Mouse (Mus musculus): ENCODE results near the gene Zfp618.

Zfp618 gene

DNA sequence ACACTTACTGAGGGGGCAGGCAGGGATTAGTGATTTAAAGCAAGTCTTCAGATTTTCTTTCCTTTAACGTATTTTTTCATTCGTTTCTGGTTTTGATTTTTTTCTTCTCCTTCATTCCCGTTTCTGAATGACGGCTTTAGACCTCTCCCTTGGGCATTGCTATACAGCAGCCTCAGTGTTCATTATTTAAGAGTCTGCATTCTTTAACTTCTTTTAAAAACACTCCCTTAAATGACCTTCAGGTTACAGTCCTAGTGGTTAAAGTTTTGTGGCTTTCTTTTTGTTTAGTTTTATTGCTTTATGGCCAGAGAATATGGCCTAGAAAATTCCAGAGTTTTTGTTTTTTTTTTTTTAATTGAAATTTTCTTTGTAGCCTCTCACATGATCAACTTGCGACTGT lies 64.8 kb downstream of the Zfp618 start:
- no peak for DNase-seq (ENCODE audit: low spot score)

GRCm38 (mm10) chr4:63031240-63031639 lies 65.9 kb downstream of the Zfp618 start:
- no peak for DNase-seq (ENCODE audit: low spot score)

DNA sequence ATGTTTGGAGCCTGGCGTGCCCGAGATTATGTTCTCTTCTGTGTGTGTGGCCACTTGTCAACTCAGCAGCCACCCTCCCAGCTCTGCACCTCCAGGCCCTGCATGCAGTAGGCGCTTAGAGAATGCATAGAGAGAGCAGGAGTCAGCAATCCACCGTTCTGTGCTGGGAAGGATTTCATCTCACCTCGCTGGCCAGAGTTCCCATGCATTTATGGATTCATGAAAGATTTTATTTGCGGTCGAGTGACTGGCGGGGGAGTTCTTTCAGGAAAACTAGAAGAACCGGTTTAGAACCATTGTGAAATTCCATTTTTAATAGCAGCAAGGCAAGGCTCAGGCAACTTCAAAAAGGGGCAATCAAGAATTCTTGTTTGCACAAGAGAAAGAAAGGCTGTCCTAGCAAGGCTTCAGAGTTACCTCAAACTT lies 67.2 kb downstream of the Zfp618 start:
- DNase-seq (ENCODE audit: low spot score): no peak

GRCm38 (mm10) chr4:63033724-63034123 lies 68.4 kb downstream of the Zfp618 start:
- DNase-seq (ENCODE audit: low spot score): no peak

DNA sequence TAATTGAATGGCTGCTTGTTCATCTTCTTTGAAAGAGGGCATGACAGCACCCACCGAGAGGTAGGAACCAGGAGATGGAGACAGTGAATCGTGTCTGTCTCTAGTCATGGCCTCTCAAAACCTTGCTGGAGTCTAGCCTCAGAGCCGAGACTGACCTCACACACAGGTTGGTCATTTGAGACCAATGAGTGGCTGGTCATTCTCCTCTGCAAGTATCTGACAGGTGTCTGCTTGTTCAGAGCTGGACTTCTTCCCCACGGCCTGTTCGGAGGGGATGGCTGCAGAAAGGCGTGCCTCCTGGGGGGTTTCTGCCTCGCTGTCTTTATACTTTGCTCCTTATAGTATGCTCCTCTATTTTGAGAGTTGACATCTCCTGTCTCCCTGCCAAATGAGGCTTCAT lies 70.6 kb downstream of the Zfp618 start:
- no peak for DNase-seq (ENCODE audit: low spot score)

- no peak for DNase-seq (ENCODE audit: low spot score)
These were observed 71.4 kb downstream of the Zfp618 start for GRCm38 (mm10) chr4:63036790-63037189.

DNA sequence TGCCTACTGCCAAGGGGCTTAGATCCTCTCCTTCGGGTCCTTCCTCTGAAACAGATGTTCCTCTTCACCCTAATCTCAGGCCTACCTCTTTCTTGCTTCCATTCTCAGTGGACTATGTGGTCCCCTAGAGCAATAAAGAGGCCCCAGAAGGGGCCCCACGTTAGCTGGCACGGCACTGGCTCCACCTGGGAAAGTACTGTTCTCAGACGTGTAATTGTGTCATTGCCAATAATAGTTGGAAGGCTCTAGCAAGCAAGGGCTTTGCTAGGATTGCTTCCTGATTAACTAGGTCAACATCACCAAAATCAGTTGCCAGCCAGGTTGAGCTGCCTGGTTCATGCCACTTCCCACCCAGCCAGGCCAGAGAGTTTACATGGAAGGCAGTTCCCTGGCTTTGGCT lies 72.2 kb downstream of the Zfp618 start:
- no peak for DNase-seq (ENCODE audit: low spot score)

DNA sequence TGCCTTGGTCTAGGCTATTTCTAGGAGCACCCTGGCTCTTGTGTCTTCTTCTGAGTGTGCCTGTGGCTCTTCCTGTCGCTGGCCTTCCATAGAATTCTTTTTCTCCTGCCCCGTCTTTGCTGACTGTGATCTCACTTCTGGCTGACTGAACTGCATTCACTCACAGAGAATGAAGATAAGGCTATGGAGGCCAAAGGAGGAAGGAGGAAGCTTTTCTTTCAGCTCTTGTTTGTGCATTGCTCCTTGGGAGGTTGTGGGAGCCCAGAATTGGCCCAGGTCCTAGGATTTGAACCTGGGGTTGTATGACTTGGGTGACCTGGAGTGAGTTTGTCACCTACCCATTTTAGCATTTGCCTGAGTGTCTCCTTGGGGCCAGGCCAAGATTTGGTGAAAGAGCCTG lies 72.9 kb downstream of the Zfp618 start:
- DNase-seq (ENCODE audit: low spot score): no peak

DNA sequence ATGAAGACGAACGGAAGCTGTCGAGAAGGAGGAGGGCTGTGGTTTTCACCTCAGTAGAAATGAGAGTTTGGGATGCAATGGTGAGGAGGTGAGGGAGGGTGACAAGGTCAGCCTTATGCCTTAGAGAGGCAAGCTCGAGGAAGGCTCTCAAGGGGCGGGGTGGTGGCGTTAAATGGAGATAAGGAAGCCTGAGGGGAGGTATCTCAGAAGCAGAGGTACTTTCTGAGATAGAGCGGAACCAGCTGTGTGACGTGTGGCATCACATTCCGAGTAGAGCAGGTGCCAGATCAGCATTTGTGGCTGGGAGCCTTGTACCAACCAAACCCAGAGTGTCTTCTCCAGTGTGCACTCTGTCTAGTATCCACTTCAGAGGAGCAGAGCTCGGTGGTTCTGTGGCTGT lies 73.6 kb downstream of the Zfp618 start:
- DNase-seq (ENCODE audit: low spot score): no peak

GRCm38 (mm10) chr4:63048606-63049005 lies 83.2 kb downstream of the Zfp618 start:
- DNase-seq (ENCODE audit: low spot score): no peak

GRCm38 (mm10) chr4:63049596-63050318 lies 84.4 kb downstream of the Zfp618 start:
- no peak for DNase-seq (ENCODE audit: low spot score)

DNA sequence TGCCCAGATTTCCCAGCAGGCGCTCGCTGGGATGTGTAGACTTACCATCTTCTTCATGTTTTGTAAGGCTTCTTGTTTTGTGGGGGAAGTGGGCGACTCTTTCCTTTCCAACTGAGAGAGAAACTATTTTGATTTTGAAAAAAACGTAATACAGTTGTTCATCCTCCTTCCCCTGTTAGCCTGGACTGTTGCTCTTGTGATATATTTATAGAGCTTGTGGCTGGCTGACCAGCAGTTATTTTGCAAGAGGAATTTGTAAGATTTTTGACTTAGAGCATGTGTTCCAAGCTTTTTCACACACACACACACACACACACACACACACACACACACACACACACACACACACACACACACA lies 84.9 kb downstream of the Zfp618 start:
- no peak for DNase-seq (ENCODE audit: low spot score)

DNA sequence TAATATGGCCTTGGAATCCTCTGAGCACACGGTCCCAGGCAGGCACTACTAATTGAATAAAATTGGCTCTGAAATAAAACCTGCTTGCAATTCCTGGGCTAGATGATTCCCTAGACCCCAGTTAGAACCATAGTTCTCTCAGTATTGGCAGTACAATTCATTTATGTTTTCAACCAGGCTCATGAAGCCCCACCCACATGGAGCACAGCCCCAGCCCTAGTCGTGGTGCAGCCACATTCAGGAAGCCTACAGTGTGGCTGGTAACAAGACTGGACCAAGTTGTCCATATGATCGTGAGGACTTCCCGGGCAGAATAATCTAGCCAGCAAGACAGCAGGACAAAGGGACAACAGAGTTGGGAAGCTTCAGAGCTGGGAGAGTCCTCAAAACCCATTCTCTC lies 85.6 kb downstream of the Zfp618 start:
- no peak for DNase-seq (ENCODE audit: low spot score)

GRCm38 (mm10) chr4:63051940-63052661 lies 86.7 kb downstream of the Zfp618 start:
- no peak for DNase-seq (ENCODE audit: low spot score)

GRCm38 (mm10) chr4:63052662-63053033 lies 87.3 kb downstream of the Zfp618 start:
- no peak for DNase-seq (ENCODE audit: low spot score)

GRCm38 (mm10) chr4:63055216-63055745 lies 89.9 kb downstream of the Zfp618 start:
- DNase-seq (ENCODE audit: low spot score): no peak

- no peak for DNase-seq (ENCODE audit: low spot score)
These were observed 91.5 kb downstream of the Zfp618 start for GRCm38 (mm10) chr4:63056641-63057415.

- no peak for DNase-seq (ENCODE audit: low spot score)
These were observed 92.2 kb downstream of the Zfp618 start for GRCm38 (mm10) chr4:63057581-63057980.

- DNase-seq (ENCODE audit: low spot score): no peak
These were observed 93.3 kb downstream of the Zfp618 start for GRCm38 (mm10) chr4:63058686-63059085.

DNA sequence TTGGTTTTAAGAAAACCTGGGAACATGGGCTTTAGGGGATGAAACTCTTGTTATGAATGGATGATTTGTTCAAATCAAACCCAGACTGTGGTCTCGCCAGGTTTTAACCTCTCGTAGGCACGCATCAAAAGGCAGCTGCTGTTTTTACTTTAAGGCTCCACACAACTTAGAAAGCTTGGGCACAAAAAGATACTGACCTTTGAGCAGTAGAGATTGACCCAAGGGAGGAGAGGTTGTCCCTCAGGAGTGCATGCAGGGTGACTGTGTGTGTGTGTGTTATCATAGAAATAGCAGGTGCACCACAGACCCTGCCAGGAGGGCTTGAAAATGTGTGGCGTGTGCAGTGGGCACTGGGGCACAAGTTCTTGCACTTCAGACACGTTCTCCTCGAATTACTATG lies 95.0 kb downstream of the Zfp618 start:
- DNase-seq (ENCODE audit: low spot score): no peak

DNA sequence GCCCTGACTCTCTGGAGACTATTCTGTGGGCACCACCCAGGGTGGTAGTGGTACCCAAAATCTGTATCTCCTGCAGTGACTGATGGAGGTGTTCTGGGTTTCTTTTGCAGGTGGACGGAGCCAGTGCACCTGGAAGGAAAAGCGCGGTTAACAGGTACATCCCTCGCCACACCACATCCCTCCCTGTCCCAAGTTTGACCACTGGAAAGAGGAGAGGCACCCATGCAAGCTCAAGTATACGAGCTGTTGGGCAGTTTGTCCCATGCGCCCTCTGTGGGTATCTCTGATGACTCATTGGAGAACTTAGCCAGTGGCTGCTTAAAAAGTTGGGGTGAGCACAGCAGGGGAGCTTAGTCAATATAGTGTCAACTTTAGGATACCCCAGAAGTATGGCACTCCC lies 96.0 kb downstream of the Zfp618 start:
- no peak for DNase-seq (ENCODE audit: low spot score)

GRCm38 (mm10) chr4:63063360-63063759 lies 98.0 kb downstream of the Zfp618 start:
- DNase-seq (ENCODE audit: low spot score): no peak

GRCm38 (mm10) chr4:63064911-63065310 lies 99.5 kb downstream of the Zfp618 start:
- no peak for DNase-seq (ENCODE audit: low spot score)

All from ovary, postnatal 36 days (tissue).